Mouse (Mus musculus) frontal cortex, postnatal 25 days (tissue): ENCODE results near the gene Mrtfb.

ENCODE experiments used
- DNase-seq, 2 experiments: peaks; one replicate each; pipeline ENCODE4 v3.0.0; 2022; ENCODE audit warnings: low spot score in 2 of 2

The Mrtfb gene

GRCm38 (mm10) chr16:13351268-13351667, 95.0 kb downstream of the Mrtfb start:
- no peak for DNase-seq

- DNase-seq, result no peak
Observed at GRCm38 (mm10) chr16:13353927-13354326, 97.6 kb downstream of the Mrtfb start.

- DNase-seq, result no peak
Observed at GRCm38 (mm10) chr16:13354431-13354830, 98.2 kb downstream of the Mrtfb start.

GRCm38 (mm10) chr16:13357806-13358679, 101.8 kb downstream of the Mrtfb start:
- DNase-seq, result peak; percentile 69 to 76

- no peak for DNase-seq
Observed at GRCm38 (mm10) chr16:13358741-13359140, 102.5 kb downstream of the Mrtfb start.

- no peak for DNase-seq
Observed at GRCm38 (mm10) chr16:13359405-13359858, 103.2 kb downstream of the Mrtfb start.

GRCm38 (mm10) chr16:13360208-13360607, 103.9 kb downstream of the Mrtfb start:
- no peak for DNase-seq

GRCm38 (mm10) chr16:13360835-13361234, 104.6 kb downstream of the Mrtfb start:
- no peak for DNase-seq

GRCm38 (mm10) chr16:13363141-13363540, 106.9 kb downstream of the Mrtfb start:
- no peak for DNase-seq

GRCm38 (mm10) chr16:13364145-13364544, 107.9 kb downstream of the Mrtfb start:
- DNase-seq, result no peak

GRCm38 (mm10) chr16:13366256-13366655, 110.0 kb downstream of the Mrtfb start:
- no peak for DNase-seq

- no peak for DNase-seq
Observed at GRCm38 (mm10) chr16:13366802-13367465, 110.7 kb downstream of the Mrtfb start.

- DNase-seq, result no peak
Observed at GRCm38 (mm10) chr16:13367466-13367856, 111.2 kb downstream of the Mrtfb start.

GRCm38 (mm10) chr16:13368645-13369044, 112.4 kb downstream of the Mrtfb start:
- DNase-seq, result no peak

GRCm38 (mm10) chr16:13371740-13372287, 115.5 kb downstream of the Mrtfb start:
- peak; percentile 62 to 73 for DNase-seq

GRCm38 (mm10) chr16:13372899-13373533, 116.7 kb downstream of the Mrtfb start:
- DNase-seq, result no peak

GRCm38 (mm10) chr16:13376947-13377486, 120.7 kb downstream of the Mrtfb start:
- DNase-seq, result no peak

GRCm38 (mm10) chr16:13378157-13378556, 121.9 kb downstream of the Mrtfb start:
- no peak for DNase-seq

GRCm38 (mm10) chr16:13379865-13380264, 123.6 kb downstream of the Mrtfb start:
- DNase-seq, result no peak

- no peak for DNase-seq
Observed at GRCm38 (mm10) chr16:13381771-13382170, 125.5 kb downstream of the Mrtfb start.

GRCm38 (mm10) chr16:13387306-13387705, 131.0 kb downstream of the Mrtfb start:
- no peak for DNase-seq

GRCm38 (mm10) chr16:13400375-13400774, 144.1 kb downstream of the Mrtfb start:
- DNase-seq, result no peak
